Mouse (Mus musculus): Measurements from ENCODE around the gene Qrsl1. TPM values are rescaled to one million over a fixed set of nuclear protein-coding genes. Genes with fewer than 3 reads are reported as not detected.

Qrsl1 gene
- total RNA-seq, 2 experiments from 2014 or later = 28.0 to 31.5 TPM

DNA sequence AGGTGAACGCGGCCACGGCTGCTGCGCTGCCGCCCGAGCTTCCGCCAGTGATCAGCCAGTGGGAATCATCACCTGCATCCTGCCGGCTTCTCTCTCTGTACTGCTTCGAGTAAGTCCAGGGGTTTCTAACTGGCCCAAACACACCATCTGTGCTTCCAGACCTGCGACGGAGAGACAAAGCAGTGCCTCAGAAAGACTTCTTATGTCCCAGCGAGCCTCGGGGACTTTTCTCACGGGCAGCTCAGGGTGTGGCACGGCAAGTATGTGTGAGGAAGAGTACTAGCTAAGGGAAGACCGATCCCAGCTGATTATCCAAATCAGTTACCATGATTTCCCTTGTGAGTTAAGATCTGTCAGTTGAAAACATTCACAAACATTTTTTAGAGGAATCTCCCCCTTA, 12.6 kb downstream of the Qrsl1 start:
- no peak for DNase-seq
- intact Hi-C loops (cut with DNase I) = no loop called here

DNA sequence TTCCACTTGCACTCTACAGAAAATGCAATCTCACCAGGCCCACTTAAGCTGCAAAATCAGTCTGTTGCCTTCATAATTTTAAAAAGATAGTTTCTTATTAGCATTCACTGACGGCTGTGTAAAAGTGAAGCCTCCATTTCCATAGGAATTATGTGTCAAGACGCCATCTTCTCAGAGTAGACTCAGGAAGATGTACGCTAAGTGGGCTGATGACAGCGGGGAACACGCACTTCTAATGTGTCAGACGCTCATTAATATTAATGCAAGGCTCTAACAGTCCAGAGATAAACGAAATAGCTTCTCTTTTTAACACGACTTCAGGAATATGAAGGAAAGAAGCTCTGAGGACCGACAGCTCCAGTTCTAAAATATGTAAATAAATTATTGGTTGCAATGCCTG, 13.9 kb downstream of the Qrsl1 start:
- intact Hi-C loops (cut with DNase I) = no loop called here
- DNase-seq = no peak

DNA sequence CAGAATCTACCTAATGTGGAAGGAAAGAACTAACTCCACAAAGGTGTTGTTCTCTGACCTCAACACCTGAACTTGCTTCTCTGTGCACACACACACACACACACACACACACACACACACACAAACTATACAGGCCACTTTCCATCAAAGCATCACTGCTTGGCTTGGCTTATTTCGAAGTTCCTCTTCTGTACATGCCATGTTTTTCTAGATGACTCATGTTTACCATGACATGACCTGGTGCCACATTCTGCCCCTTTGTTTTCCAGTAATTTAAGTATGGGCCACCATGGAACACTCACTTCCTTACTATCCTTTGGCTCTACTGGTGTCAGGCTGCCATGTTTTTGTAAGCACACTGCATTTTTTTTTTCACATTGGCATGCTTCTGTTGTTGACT, 30.1 kb downstream of the Qrsl1 start:
- no peak for DNase-seq
- intact Hi-C loops (cut with DNase I) = loop anchor here (2.0 kb wide), 1 partner anchor 297 kb away; no protein-coding TSS in a partner anchor

DNA sequence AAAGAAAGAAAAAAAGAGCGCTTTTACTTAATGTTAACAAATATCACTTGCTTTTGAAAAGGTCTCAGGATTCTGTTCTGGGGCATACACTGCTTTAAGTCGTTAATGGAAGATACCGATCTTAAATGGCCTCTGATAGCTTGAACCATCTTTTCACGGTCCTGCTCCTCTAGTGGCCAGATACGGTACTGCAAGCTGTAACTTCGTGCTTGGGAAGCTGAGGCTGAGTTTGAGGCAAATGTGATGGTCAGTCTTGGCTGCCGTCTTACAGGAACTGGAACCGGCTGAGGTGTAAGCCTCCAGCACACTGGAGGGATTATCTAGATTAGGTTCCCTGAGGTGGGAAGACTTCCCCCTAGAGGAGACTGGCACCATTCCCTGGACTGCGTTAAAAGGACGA, 30.8 kb downstream of the Qrsl1 start:
- intact Hi-C loops (cut with DNase I) = loop anchor here (2.0 kb wide), 1 partner anchor 296 kb away; no protein-coding TSS in a partner anchor
- peak; percentile 13 to 37 for DNase-seq

DNA sequence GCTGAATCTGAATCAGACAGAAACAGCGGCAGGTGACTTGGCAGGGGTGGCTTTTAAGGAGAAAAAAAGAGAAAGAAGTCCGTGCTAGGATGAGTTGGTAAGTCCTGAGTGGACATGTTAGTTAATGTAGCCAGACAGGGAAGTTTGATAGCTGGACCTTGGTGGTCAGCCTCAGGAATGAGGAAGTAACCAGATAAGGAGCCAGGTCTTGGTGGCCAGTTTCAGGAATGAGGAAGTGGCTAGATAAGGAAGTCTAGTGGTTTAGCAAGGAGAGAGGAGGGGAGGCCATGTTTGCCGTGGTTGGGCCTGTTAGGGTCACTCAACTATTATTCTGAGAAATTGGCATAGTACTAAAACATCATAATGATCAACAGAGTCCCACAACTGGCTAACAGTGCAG, 45.2 kb downstream of the Qrsl1 start:
- intact Hi-C loops (cut with DNase I) = no loop called here
- DNase-seq = no peak

DNA sequence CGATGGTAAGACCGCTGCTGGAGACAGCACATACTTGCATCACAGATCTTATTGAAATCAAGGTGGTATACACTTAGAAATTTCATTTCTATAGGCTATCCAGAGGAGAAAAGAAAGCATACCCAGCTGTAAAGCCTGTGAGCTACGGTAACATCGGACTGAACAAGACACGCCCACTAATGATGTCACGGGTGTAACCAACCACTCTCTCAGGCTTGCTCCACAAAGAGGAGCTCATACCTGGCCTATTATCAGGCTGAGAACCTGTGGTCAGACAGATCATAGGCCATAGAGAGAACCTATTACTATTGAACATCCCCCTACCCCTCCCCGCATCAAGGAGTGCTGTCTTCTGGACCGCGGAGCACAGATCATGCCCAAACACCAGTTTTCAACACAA, 45.6 kb downstream of the Qrsl1 start:
- intact Hi-C loops (cut with DNase I) = no loop called here
- no peak for DNase-seq

DNA sequence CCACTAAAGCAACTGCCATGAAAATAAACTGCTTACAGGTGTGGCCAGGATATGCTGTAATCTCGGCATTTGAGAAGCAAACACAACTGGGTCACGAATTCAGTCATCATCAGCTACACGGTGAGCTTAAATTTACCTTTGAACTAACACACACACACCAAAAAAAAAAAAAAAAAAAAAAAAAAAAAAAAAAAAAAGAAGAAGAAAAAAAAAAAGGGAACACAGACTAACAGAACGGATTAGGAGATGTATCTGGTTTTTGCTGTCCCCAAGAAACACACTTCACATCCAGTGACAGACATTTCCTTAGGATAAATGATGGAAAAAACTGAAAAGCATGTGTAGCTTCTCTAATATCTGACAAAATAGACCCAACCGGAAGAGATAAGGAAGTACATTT, 49.6 kb downstream of the Qrsl1 start:
- DNase-seq = no peak
- intact Hi-C loops (cut with DNase I) = no loop called here

DNA sequence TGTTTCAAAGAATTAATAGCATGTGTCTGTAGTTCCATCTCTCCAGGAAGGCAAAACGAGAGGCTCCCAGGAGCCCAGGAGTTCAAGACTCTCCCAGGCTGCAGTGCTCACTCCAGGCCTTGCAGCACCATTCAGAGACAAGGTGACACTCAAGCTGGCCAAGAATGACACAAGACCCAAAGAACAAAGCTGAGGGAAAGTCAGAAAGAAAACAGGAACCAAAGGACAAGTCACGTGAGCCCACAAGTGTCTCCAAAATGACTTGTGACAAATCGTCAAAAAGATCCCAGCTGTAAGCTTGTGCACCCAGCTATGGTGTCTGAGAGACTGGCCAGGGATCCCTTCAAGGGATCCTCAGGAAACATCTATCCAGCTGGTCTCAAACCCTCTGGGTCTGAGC, 52.1 kb downstream of the Qrsl1 start:
- intact Hi-C loops (cut with DNase I) = no loop called here

DNA sequence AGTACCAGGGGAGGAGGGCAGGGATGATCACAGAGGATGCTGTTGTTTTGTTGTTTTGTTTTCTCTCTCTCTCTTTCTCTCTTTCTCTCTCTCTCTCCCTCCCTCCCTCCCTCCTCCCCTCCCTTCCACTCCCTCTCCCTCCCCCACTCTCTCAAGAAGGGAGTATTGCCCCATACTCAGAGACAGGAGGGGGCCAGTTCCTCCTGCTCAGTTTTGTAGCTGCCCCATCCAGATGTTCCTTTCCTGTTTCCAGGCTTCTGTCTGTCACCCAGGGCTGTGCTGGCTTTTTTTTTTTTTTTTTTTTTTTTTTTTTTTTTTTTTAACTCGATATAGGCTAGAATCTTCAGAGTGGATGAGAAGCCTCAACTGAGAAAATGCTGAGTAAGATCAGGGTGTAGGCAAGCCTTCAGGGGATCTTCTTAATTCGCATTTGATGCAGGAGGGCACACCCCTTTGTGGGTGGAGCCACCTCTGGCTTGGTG, 55.4 kb downstream of the Qrsl1 start:
- DNase-seq = no peak
- intact Hi-C loops (cut with DNase I) = no loop called here

More for the DNA sequence above, 52.1 kb downstream of the Qrsl1 start:
- DNase-seq = no peak

DNA sequence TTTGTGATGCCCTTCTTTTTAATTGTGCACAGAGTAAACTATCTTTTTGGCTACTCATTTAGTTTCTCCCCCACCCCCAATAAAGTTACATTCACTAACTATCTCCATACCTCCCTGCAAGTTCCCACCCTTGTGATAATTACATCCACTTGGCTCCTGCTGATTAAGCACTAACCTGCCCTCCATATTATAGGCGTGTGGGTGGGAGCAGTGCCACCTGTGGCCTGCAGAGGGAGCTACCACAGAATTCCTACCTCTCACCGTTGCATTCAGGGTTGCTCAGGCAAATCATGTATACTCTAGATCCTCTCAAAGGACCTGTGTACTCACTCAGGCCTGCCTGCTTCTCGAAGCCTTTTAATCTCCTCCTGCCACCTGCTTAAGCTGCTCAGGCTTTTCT, 56.1 kb downstream of the Qrsl1 start:
- no peak for DNase-seq
- intact Hi-C loops (cut with DNase I) = no loop called here

DNA sequence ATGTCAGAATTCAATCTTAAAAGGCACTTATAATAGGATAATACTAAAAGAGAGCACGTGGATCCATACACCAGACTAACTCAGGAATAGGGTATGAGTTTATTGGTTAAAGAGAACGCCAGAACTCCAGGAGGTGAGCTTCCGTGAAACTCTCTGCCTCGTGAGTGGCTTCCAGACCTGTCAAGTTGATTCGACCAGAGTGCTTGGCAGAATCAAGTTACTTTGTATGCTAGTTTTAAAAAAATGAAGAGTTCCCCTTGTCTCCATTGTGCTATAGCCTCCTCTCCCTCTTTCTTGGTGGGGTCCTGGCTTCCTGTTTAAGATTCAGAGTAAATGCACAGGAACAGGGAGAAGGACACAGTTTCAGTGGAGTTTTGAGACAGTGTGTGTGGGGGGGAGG, 60.1 kb downstream of the Qrsl1 start:
- DNase-seq = no peak
- intact Hi-C loops (cut with DNase I) = no loop called here

DNA sequence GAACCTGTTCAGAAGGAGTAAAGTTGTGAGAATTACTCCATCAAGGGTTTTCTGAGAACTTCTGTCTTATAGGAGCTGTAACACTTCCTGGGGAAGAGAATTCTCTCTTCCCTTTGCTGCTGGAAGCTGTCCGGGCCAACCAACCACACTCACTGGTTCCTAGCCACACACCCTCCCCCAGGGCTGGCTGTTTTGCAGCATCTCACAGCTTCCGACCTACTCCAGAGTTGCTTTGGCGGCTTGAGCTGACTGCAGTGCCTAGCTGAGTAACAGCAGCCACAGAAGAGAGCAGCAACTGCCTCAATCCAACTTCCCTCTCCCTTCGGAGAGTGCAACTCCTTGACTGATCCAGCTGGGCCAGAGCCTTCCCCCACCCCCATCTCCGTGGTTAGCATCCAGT, 68.7 kb downstream of the Qrsl1 start:
- peak; percentile 3 to 19 for DNase-seq
- intact Hi-C loops (cut with DNase I) = no loop called here

DNA sequence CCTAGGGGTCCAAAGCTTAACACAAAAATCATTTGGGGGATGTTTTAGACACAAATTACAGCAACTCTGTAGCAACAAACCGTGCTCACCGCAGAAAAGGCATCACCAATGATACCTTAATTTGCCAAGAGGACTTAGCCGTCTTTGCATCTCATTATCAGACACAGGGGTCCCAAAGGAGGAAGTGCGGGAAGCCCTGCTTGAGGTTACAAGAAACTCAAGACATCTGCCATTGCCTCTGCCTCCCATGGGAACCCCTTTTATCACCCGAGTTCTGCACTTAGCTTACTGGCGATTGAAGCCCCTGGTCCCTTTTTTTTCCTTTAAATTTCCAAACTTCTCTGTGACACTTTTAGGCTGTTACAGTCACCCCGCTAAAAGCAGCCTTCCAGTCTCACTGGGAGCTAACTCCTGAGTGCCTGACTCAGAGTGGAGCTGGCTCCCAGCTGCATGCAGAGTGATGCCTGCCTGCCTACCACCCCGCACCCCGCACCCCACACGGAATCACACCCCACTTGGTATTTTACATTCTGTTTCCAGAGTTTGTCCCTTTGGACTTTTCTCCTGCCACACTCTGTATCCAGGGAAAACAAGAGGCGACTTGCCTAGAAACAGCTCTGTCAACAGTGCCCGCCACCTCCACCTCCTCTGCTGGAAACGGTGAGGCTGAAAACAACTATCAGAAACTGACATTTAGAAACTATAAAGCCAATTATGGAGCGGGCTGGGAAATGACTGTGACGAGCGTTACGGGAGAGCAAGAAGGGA, 71.1 kb downstream of the Qrsl1 start:
- intact Hi-C loops (cut with DNase I) = no loop called here
- DNase-seq = no peak

DNA sequence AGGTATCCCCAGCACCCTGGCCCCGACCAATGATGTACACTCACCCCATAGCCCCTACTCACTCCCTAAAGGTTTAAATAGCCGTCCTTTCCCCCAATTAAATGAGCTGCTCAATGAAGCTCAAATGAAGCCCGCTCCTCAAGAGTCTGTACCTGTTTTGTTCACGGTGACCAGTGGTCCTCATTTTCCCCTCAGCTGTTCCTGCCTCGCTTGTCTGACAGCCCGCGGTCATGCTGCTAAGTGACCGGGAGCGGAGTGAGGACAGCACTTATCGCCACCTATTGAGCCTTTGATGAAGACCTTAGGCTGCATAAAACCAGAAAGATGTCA, 72.9 kb downstream of the Qrsl1 start:
- intact Hi-C loops (cut with DNase I) = no loop called here
- no peak for DNase-seq

DNA sequence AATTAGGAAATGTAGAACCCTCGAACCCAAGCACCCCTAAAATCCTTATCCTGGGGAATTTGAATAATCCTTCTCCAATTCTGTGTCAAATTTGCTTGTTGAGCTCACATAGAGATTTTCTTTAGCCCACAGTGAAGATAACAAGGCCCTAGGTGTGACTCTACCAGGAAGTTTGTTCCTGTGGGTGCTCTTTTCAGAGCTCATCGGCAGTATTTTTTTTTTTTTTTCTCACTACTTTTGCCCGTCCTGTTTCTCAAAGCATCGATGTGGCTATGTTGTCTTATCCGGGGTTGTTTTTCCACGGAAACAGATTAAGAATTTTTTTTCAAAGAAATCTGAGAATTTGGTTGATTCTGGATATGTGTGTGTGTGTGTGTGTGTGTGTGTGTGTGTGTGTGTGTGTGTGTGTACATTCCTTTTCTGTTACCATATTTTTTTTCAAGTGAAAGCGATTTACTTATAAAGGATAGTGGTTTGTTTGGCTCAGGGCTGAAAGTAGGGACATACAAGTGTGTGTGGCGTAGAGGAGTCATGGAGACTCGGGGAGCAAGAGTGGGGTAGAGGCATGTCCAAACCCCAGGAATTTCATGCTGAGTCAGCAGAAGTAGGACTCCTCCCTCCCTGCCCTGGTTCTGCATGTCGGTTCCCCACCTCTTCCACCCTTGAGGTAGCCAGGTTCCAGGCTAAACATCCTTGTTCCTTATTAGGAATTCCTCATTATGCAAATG, 73.4 kb downstream of the Qrsl1 start:
- intact Hi-C loops (cut with DNase I) = no loop called here
- no peak for DNase-seq

DNA sequence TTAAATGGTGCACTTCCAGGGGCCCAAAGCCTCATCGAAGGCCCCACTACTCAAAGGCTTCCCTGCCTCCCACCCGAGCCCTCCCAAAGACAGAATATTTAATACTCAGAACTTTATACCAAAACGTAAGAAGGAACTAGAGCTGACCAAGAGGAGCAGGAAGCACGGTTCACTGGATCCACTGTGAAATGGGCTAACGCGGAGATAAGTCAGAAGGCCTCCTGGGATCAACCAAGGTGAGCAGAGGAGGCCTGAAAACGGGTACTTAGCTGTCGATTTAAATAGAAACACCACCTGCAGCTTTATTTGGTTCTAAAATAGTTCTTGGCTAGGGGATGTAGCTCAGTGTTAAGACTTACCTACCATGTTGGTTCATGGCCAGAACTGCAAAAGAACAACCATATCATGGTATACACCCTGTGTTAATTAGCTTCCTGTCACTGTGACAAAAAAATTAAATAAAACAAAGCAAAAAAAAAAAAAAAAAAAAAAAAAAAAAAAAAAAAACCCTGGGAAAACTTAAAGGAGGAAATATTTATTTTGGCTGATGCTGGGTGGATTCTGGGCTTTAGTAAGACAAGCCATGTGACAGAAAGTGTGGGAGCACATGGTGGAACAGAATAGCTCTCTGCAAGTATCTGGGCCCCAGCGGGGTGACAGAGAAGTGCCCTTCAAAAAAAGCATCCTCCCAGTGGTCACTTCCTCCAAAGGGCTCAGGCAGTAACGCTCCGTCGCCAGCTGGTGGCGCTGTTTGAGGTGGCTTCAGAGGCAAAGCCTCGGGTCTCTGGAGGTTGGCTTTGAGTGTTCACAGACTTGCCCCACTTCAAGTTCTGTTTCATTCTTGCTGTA, 74.5 kb downstream of the Qrsl1 start:
- intact Hi-C loops (cut with DNase I) = no loop called here
- no peak for DNase-seq

DNA sequence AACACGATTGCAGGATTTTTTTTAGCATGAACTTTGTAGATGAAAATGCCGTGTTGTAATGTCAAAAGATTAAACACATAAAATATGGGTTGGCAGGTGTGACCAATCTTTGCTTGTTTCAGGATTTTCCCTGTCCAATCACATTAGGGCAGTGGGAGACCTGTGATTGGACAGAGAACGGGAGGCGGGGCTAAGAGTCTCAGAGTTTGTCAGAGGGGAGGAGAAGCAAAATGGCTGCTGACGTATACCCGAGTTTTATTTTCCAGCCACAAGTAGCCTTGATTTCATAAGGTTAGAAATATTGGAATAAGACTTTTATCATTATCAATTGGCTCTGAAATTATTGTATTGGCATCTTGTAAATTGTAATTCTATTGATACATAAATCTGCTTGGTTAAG, 75.8 kb downstream of the Qrsl1 start:
- DNase-seq = no peak
- intact Hi-C loops (cut with DNase I) = no loop called here

DNA sequence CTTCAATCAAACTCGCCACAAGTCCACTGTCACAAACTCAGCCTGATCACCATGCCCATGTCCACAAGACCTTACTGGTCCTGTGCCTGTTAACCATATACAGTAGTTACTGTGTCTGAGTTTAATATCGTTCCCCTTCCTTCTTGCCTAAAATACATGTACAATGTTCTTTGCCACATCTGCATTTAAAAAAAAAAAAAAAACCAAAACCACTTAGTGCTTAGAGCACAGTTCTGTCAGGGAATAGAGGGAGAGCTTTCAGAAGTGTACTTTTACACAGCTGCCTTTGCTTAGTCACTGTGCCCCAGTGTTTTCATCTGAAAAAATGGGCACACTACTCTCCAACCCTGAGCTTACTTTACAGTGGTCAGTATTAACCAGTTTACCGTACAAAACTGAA, 76.8 kb downstream of the Qrsl1 start:
- DNase-seq = no peak
- intact Hi-C loops (cut with DNase I) = no loop called here

Data from heart, postnatal 14 days (tissue).